Mouse (Mus musculus): ENCODE measurements around the gene Ifnl2. TPM values are rescaled to one million over a fixed set of nuclear protein-coding genes. Genes with fewer than 3 reads are reported as not detected.

Gene Ifnl2
- polyA plus RNA-seq, 1 experiment from 2014 or later, result not detected

Other genes starting within 250 kb of the Ifnl2 start
- 2.5 and 4.4 TPM in 2 replicates for gene Eid2, start 242.6 kb downstream of the Ifnl2 start, polyA plus RNA-seq (2015; fragmentation: Nextera tagmentation; extraction: Ambion mirVana)
- gene Eid2b, start 232.7 kb downstream of the Ifnl2 start, polyA plus RNA-seq (2015; fragmentation: Nextera tagmentation; extraction: Ambion mirVana), result 16.6 TPM in 2 replicates
- gene Selenov, start 219.3 kb downstream of the Ifnl2 start, polyA plus RNA-seq (2015; fragmentation: Nextera tagmentation; extraction: Ambion mirVana), result 0.20 and 0.48 TPM in 2 replicates
- gene Dll3, start 208.2 kb downstream of the Ifnl2 start, polyA plus RNA-seq (2015; fragmentation: Nextera tagmentation; extraction: Ambion mirVana), result 1.3 and 1.4 TPM in 2 replicates
- gene Timm50, start 198.4 kb downstream of the Ifnl2 start, polyA plus RNA-seq (2015; fragmentation: Nextera tagmentation; extraction: Ambion mirVana), result 144 and 146 TPM in 2 replicates
- 98.8 and 106 TPM in 2 replicates for gene Supt5, start 171.7 kb downstream of the Ifnl2 start, polyA plus RNA-seq (2015; fragmentation: Nextera tagmentation; extraction: Ambion mirVana)
- gene Rps16, start 159.8 kb downstream of the Ifnl2 start, polyA plus RNA-seq (2015; fragmentation: Nextera tagmentation; extraction: Ambion mirVana), result 908 and 932 TPM in 2 replicates
- gene Plekhg2, start 137.9 kb downstream of the Ifnl2 start, polyA plus RNA-seq (2015; fragmentation: Nextera tagmentation; extraction: Ambion mirVana), result 89.5 and 98.3 TPM in 2 replicates
- gene Zfp36, start 130.2 kb downstream of the Ifnl2 start, polyA plus RNA-seq (2015; fragmentation: Nextera tagmentation; extraction: Ambion mirVana), result 8.9 and 10.3 TPM in 2 replicates
- gene Med29, start 117.7 kb downstream of the Ifnl2 start, polyA plus RNA-seq (2015; fragmentation: Nextera tagmentation; extraction: Ambion mirVana), result 47.9 and 55.0 TPM in 2 replicates
- 77.9 and 89.5 TPM in 2 replicates for gene Paf1, start 117.5 kb downstream of the Ifnl2 start, polyA plus RNA-seq (2015; fragmentation: Nextera tagmentation; extraction: Ambion mirVana)
- 7.8 and 8.6 TPM in 2 replicates for gene Gmfg, start 73.0 kb downstream of the Ifnl2 start, polyA plus RNA-seq (2015; fragmentation: Nextera tagmentation; extraction: Ambion mirVana)
- gene Lrfn1, start 58.5 kb downstream of the Ifnl2 start, polyA plus RNA-seq (2015; fragmentation: Nextera tagmentation; extraction: Ambion mirVana), result 4.1 and 5.0 TPM in 2 replicates
- gene Ifnl3, start 12.4 kb upstream of the Ifnl2 start, polyA plus RNA-seq (2015; fragmentation: Nextera tagmentation; extraction: Ambion mirVana), result not detected in 2 replicates
- gene Sycn, start 30.4 kb upstream of the Ifnl2 start, polyA plus RNA-seq (2015; fragmentation: Nextera tagmentation; extraction: Ambion mirVana), result not detected in 2 replicates
- gene Nccrp1, start 36.8 kb upstream of the Ifnl2 start, polyA plus RNA-seq (2015; fragmentation: Nextera tagmentation; extraction: Ambion mirVana), result not detected in 2 replicates
- gene Samd4b, start 87.7 kb upstream of the Ifnl2 start, polyA plus RNA-seq (2015; fragmentation: Nextera tagmentation; extraction: Ambion mirVana), result 26.7 and 31.7 TPM in 2 replicates
- gene Pak4, start 87.7 kb upstream of the Ifnl2 start, polyA plus RNA-seq (2015; fragmentation: Nextera tagmentation; extraction: Ambion mirVana), result 33.2 and 33.4 TPM in 2 replicates
- gene Acp7, start 120.9 kb upstream of the Ifnl2 start, polyA plus RNA-seq (2015; fragmentation: Nextera tagmentation; extraction: Ambion mirVana), result not detected in 2 replicates
- 7.0 and 7.6 TPM in 2 replicates for gene Fbxo27, start 182.4 kb upstream of the Ifnl2 start, polyA plus RNA-seq (2015; fragmentation: Nextera tagmentation; extraction: Ambion mirVana)
- gene Fbxo17, start 206.3 kb upstream of the Ifnl2 start, polyA plus RNA-seq (2015; fragmentation: Nextera tagmentation; extraction: Ambion mirVana), result 31.8 and 33.9 TPM in 2 replicates
- gene Mrps12, start 231.4 kb upstream of the Ifnl2 start, polyA plus RNA-seq (2015; fragmentation: Nextera tagmentation; extraction: Ambion mirVana), result 113 and 114 TPM in 2 replicates
- gene Sars2, start 231.5 kb upstream of the Ifnl2 start, polyA plus RNA-seq (2015; fragmentation: Nextera tagmentation; extraction: Ambion mirVana), result 26.7 and 30.4 TPM in 2 replicates
- not detected in 2 replicates for gene Ccer2, start 245.7 kb upstream of the Ifnl2 start, polyA plus RNA-seq (2015; fragmentation: Nextera tagmentation; extraction: Ambion mirVana)